In genomic region chr17:36866719-36867527, GRCm38 (mm10) we compare ENCODE assay signal across 8 mouse cellular contexts. TPM values are rescaled to one million over a fixed set of nuclear protein-coding genes. Genes with fewer than 3 reads are reported as not detected.
DNase-seq lines count a peak whose midpoint lies in the region; ATAC-seq and TF ChIP-seq lines count a peak whose summit lies in the region.

TSS of gene Trim15 (minus strand) at chr17:36867210.

- intact Hi-C loops in heart, adult 2 months (cut with DNase I) = no loop called here

- H3K9me3 ChIP-seq in heart, embryonic 14.5 days (ENCODE audit: control insufficient read depth, low read length) = no peaks in the 10 kb centered on the region
- H3K9me3 ChIP-seq in erythroblast, embryonic 14.5 days (ENCODE audit: control insufficient read depth, low read length) = no peaks in the 10 kb centered on the region
- no peaks in the 10 kb centered on the region for H3K9me3 ChIP-seq in kidney, embryonic 16.5 days (ENCODE audit: low read length)
- H3K9me3 ChIP-seq in midbrain, embryonic 16.5 days (replicated peaks; ENCODE audit: control insufficient read depth, low read length, poor library complexity, severe bottlenecking) = no peaks in the 10 kb centered on the region

- H3K4me2 ChIP-seq in heart, embryonic 14.5 days (ENCODE audit: low read length) = peak within 1 kb of the TSS; percentile 44
- H3K4me2 ChIP-seq in kidney, embryonic 16.5 days (replicated peaks; ENCODE audit: low read depth, low read length) = peak within 1 kb of the TSS; percentile 47
- H3K4me2 ChIP-seq in midbrain, embryonic 16.5 days (ENCODE audit: low read length) = peak within 1 kb of the TSS; percentile 66

- no peaks in the 10 kb centered on the region for H3K79me2 ChIP-seq in heart, adult 2 months (replicated peaks; ENCODE audit: control insufficient read depth, insufficient read depth, low read length)

- H3K4me1 ChIP-seq in heart, embryonic 14.5 days (ENCODE audit: control insufficient read depth in 2 of 2, insufficient read depth in 2 of 2, low read length in 2 of 2) = peaks cover 2 to 7% of the 10 kb centered on the region in 2 experiments; a peak in 1 of 4 replicates
- no peaks in the 10 kb centered on the region for H3K4me1 ChIP-seq in heart, adult 2 months (ENCODE audit: control insufficient read depth, insufficient read depth, low read length)
- peaks cover 64% of the 10 kb centered on the region for H3K4me1 ChIP-seq in erythroblast, embryonic 14.5 days (ENCODE audit: control insufficient read depth)
- H3K4me1 ChIP-seq in kidney, embryonic 16.5 days (ENCODE audit: insufficient read depth, low read length) = peaks cover 4% of the 10 kb centered on the region; the same call in 1 of the 2 replicates
- H3K4me1 ChIP-seq in midbrain, embryonic 16.5 days (ENCODE audit: control insufficient read depth, insufficient read depth, low read length) = 0 out of 2 replicates have a peak, but pooled peaks cover 3% of the 10 kb centered on the region

- peak within 1 kb of the TSS in 1 of 2 experiments; percentile 20; a peak in 2 of 4 replicates for H3K4me3 ChIP-seq in heart, embryonic 14.5 days (ENCODE audit: control insufficient read depth in 1 of 2, insufficient read depth in 1 of 2, low read depth in 1 of 2, low read length in 2 of 2)
- no peak within 1 kb of the TSS for H3K4me3 ChIP-seq in heart, adult 2 months
- peak within 1 kb of the TSS; percentile 64 for H3K4me3 ChIP-seq in erythroblast, embryonic 14.5 days (replicated peaks)
- H3K4me3 ChIP-seq in kidney, embryonic 16.5 days (ENCODE audit: low read length) = peak within 1 kb of the TSS; percentile 29
- peak within 1 kb of the TSS; percentile 37 for H3K4me3 ChIP-seq in midbrain, embryonic 16.5 days (ENCODE audit: low read depth, low read length)

- peaks cover 28% of the 10 kb centered on the region for H3K27me3 ChIP-seq in heart, embryonic 14.5 days (ENCODE audit: control insufficient read depth, insufficient read depth, low read length)
- H3K27me3 ChIP-seq in heart, adult 2 months (ENCODE audit: control insufficient read depth, insufficient read depth, low read length) = peaks cover 9% of the 10 kb centered on the region
- peaks cover 55% of the 10 kb centered on the region for H3K27me3 ChIP-seq in erythroblast, embryonic 14.5 days (ENCODE audit: control insufficient read depth)
- H3K27me3 ChIP-seq in kidney, embryonic 16.5 days (ENCODE audit: insufficient read depth, low read length) = peaks cover 26% of the 10 kb centered on the region
- H3K27me3 ChIP-seq in midbrain, embryonic 16.5 days (ENCODE audit: control insufficient read depth, insufficient read depth, low read depth, low read length) = peaks cover 14% of the 10 kb centered on the region

- no peak within 1 kb of the TSS for H3K9ac ChIP-seq in heart, embryonic 14.5 days (ENCODE audit: low read length)
- no peak within 1 kb of the TSS for H3K9ac ChIP-seq in heart, adult 2 months (ENCODE audit: low read depth, low read length)
- no peak within 1 kb of the TSS; the same call in 1 of the 2 replicates for H3K9ac ChIP-seq in kidney, embryonic 16.5 days (replicated peaks; ENCODE audit: low read length)
- peak within 1 kb of the TSS; percentile 56 for H3K9ac ChIP-seq in midbrain, embryonic 16.5 days (ENCODE audit: low read depth, low read length)

- no peaks in the 10 kb centered on the region for H3K36me3 ChIP-seq in heart, embryonic 14.5 days (ENCODE audit: control insufficient read depth, insufficient read depth, low read length)
- H3K36me3 ChIP-seq in heart, adult 2 months (ENCODE audit: control insufficient read depth, insufficient read depth, low read length) = no peaks in the 10 kb centered on the region
- H3K36me3 ChIP-seq in erythroblast, embryonic 14.5 days (ENCODE audit: control insufficient read depth) = peaks cover 25% of the 10 kb centered on the region
- H3K36me3 ChIP-seq in kidney, embryonic 16.5 days (ENCODE audit: insufficient read depth, low read length) = no peaks in the 10 kb centered on the region
- no peaks in the 10 kb centered on the region for H3K36me3 ChIP-seq in midbrain, embryonic 16.5 days (ENCODE audit: control insufficient read depth, insufficient read depth, low read length)

- TF ChIP-seq POLR2A in heart, adult 2 months (IDR thresholded peaks at IDR 0.05; ENCODE audit: insufficient read depth, low read depth, low read length) = no peak

- WGBS in heart, embryonic 14.5 days = 13% methylated on average over 29 of the region's 29 CpGs
- 16% methylated on average over 29 of the region's 29 CpGs for WGBS in heart, adult 2 months
- WGBS in kidney, embryonic 16.5 days = 10% methylated on average over 29 of the region's 29 CpGs
- WGBS in midbrain, embryonic 16.5 days = 22% methylated on average over 29 of the region's 29 CpGs

- no peak for DNase-seq in heart, adult 2 months
- no peak for DNase-seq in left cerebral cortex, adult 11 months (ENCODE audit: low spot score)
- DNase-seq in ovary, postnatal 10 days (ENCODE audit: low spot score) = no peak
- no peak for DNase-seq in cerebellum, adult 8-10 months

- 0 out of 2 replicates have a peak, but pooled peaks have one; percentile 31 for ATAC-seq in heart, embryonic 14.5 days (ENCODE audit: insufficient number of reproducible peaks, insufficient read depth, low FRiP score, low read depth)
- no peak for ATAC-seq in kidney, embryonic 16.5 days (ENCODE audit: low FRiP score, low TSS enrichment)
- ATAC-seq in midbrain, embryonic 16.5 days = peak; percentile 44; the same call in 1 of the 2 replicates

- H3K27ac ChIP-seq in heart, embryonic 14.5 days (replicated peaks in 1 of 2; ENCODE audit: control insufficient read depth in 1 of 2, insufficient read depth in 1 of 2, low read depth in 2 of 2, low read length in 2 of 2) = no peak within 1 kb of the TSS
- H3K27ac ChIP-seq in heart, adult 2 months = no peak within 1 kb of the TSS
- H3K27ac ChIP-seq in kidney, embryonic 16.5 days (ENCODE audit: low read length) = no peak within 1 kb of the TSS
- H3K27ac ChIP-seq in midbrain, embryonic 16.5 days (ENCODE audit: low read length) = no peak within 1 kb of the TSS

- no peak for TF ChIP-seq CTCF in heart, adult 2 months (IDR thresholded peaks at IDR 0.05)

- TF ChIP-seq EP300 in heart, adult 2 months (IDR thresholded peaks at IDR 0.05; ENCODE audit: insufficient read depth, low read depth, low read length) = no peak

RNA-seq across cellular contexts. Expression of gene Trim15, which starts in this region (rescaled TPM):
- 0.19 TPM in 1 of 2 replicates, not detected in the other for polyA plus RNA-seq in heart, embryonic 14.5 days (2014; fragmentation: Nextera tagmentation; extraction: Ambion mirVana)
- total RNA-seq in heart, adult 2 months (2021) = not detected
- polyA plus RNA-seq in heart, adult 2 months (2012; rRNA removed) = 0.10 TPM in 1 of 2 replicates, not detected in the other
- 0.08 TPM in 2 replicates for polyA plus RNA-seq in erythroblast, embryonic 14.5 days (2012)
- polyA plus RNA-seq in kidney, embryonic 16.5 days (2015; fragmentation: Nextera tagmentation; extraction: Ambion mirVana) = 0.22 and 0.27 TPM in 2 replicates
- 0.53 and 0.89 TPM in 2 replicates for polyA plus RNA-seq in midbrain, embryonic 16.5 days (2015; fragmentation: Nextera tagmentation; extraction: Ambion mirVana)

Comparison
In these comparisons a context has a peak if more than half of its experiments do, and no peak if none do; other contexts are left out.
1. Peak in ATAC-seq and H3K4me2 ChIP-seq in heart, embryonic 14.5 days; RNA of the gene not detected or under 1 TPM.
2. Peak in ATAC-seq, H3K4me3 ChIP-seq, H3K9ac ChIP-seq and H3K4me2 ChIP-seq in midbrain, embryonic 16.5 days; RNA of the gene not detected or under 1 TPM.